Mouse (Mus musculus): ENCODE data around the gene Commd7.

- no peak for TF ChIP-seq FLI1 (IDR thresholded peaks at IDR 0.05; ENCODE audit: low read length)
- no peak for TF ChIP-seq GATA1 (IDR thresholded peaks at IDR 0.05; ENCODE audit: borderline replicate concordance, low read length)
These were observed 17.6 kb upstream of the Commd7 start for GRCm38 (mm10) chr2:153650014-153650687.

Measured in megakaryocyte, embryonic 14.5 days (primary cell).